Mouse (Mus musculus): ENCODE results near the gene Gm8127.
"Not testable (repeated sequence)": the region's sequence is repeated elsewhere in the genome, so short reads cannot be mapped to it uniquely, and the experiment has no call there.

- not testable (repeated sequence) for TF ChIP-seq MEF2A (IDR thresholded peaks at IDR 0.05; ENCODE audit: extremely low read depth, insufficient replicate concordance, low read depth, low read length, poor library complexity, severe bottlenecking); POLR2A (IDR thresholded peaks at IDR 0.05; ENCODE audit: control insufficient read depth in 1 of 2, insufficient read depth in 1 of 2, low read depth in 1 of 2, low read length in 2 of 2, poor library complexity in 1 of 2); GABPA (IDR thresholded peaks at IDR 0.05; ENCODE audit: low read depth, low read length); JUND (IDR thresholded peaks at IDR 0.05; ENCODE audit: low read depth, low read length); ZMIZ1 (IDR thresholded peaks at IDR 0.05; ENCODE audit: low read depth, low read length); ELF1 (IDR thresholded peaks at IDR 0.05; ENCODE audit: low read depth, low read length); MAFK (IDR thresholded peaks at IDR 0.05; ENCODE audit: borderline replicate concordance, low read depth, low read length); CTCF (IDR thresholded peaks at IDR 0.05 in 2 of 3, conservative IDR thresholded peaks at IDR 0.05 in 1 of 3; ENCODE audit: control insufficient read depth in 1 of 3, insufficient read depth in 1 of 3, low read depth in 2 of 3, low read length in 3 of 3, poor library complexity in 1 of 3, severe bottlenecking in 1 of 3)
Measured at GRCm38 (mm10) chr14:43263421-43263820, 30.2 kb downstream of the Gm8127 start.
